Mouse (Mus musculus): Measurements from ENCODE around the gene Pdgfra. TPM values are rescaled to one million over a fixed set of nuclear protein-coding genes. Genes with fewer than 3 reads are reported as not detected.
A peak's percentile ranks its signal among the peaks of the same experiment; 100 is the strongest.

The Pdgfra gene
- polyA plus RNA-seq, 1 experiment from 2014 or later: 18.2 TPM

DNA sequence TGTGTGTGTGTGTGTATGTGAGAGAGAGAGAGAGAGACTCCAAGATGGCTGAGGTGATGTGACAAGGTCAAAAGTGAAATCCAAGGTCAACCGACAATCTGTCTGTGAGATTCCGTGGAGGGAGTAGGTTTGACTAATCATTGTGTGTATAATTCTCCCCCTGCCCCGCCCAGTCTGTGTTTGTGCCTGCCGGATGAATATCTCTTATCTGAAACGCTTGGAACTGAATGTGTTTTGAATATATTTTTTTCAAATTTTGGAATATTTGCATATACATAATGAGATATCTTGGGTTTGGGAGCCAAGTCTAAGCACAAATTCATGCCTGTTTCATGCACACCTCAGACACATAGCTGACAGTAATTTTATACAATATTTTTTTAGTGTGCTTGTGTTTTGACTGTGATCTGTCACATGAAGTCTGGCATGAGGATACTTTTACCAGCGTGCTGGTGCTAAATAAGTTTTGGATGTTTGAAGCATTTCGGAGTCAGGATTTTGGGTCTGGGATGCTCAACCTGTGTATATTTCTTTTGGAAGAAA is 32.7 kb downstream of the Pdgfra start:
- Histone ChIP-seq H3K9me3 (ENCODE audit: control insufficient read depth, low read length) (no peaks in the 10 kb centered on the region), H3K9ac (ENCODE audit: low read length) (no peak overlapping the region), H3K27me3 (ENCODE audit: control insufficient read depth, insufficient read depth, low read length) (no peaks in the 10 kb centered on the region), H3K4me1 (ENCODE audit: control insufficient read depth, insufficient read depth, low read length) (no peaks in the 10 kb centered on the region), H3K27ac (ENCODE audit: low read depth, low read length) (no peak overlapping the region), H3K4me2 (no peak overlapping the region), H3K4me3 (ENCODE audit: low read depth, low read length) (no peak overlapping the region), H3K36me3 (ENCODE audit: control insufficient read depth, insufficient read depth, low read length) (no peaks in the 10 kb centered on the region)
- whole genome bisulfite sequencing: 92% methylated on average over 7 of the region's 7 CpGs
- DNase-seq (ENCODE audit: low spot score, missing footprints) (no peak), ATAC-seq (ENCODE audit: low FRiP score) (no peak)

DNA sequence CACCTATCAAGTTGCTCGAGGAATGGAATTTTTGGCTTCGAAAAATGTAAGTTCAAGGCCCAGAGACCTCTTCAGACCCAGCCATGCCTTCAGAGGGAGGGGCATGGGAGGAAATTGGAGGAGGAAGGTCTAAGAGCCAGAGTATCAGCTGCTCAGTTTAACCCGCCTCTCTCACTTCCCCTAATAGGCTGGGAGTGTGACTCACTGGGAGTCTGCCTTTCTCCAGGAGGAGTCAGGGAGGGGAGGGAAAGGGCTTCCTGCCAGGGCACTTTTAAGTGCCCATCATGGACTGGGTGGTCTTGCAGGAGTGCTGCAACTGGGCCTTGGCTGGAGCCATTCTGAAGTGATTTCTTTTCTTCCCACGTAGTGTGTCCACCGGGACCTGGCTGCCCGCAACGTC is 33.5 kb downstream of the Pdgfra start:
- no peaks in the 10 kb centered on the region for H3K36me3 ChIP-seq (ENCODE audit: control insufficient read depth, insufficient read depth, low read length)
- H3K27me3 ChIP-seq (ENCODE audit: control insufficient read depth, insufficient read depth, low read length): no peaks in the 10 kb centered on the region
- H3K9me3 ChIP-seq (ENCODE audit: control insufficient read depth, low read length): no peaks in the 10 kb centered on the region
- no peak overlapping the region for H3K4me2 ChIP-seq
- H3K9ac ChIP-seq (ENCODE audit: low read length): no peak overlapping the region
- DNase-seq (ENCODE audit: low spot score, missing footprints) (no peak), ATAC-seq (ENCODE audit: low FRiP score) (no peak)
- H3K4me1 ChIP-seq (ENCODE audit: control insufficient read depth, insufficient read depth, low read length): no peaks in the 10 kb centered on the region
- WGBS: 87% methylated on average over 7 of the region's 7 CpGs
- no peak overlapping the region for H3K27ac ChIP-seq (ENCODE audit: low read depth, low read length)
- H3K4me3 ChIP-seq (ENCODE audit: low read depth, low read length): no peak overlapping the region

GRCm38 (mm10) chr5:75189319-75189987 is 37.4 kb downstream of the Pdgfra start:
- Histone ChIP-seq H3K9me3 (ENCODE audit: control insufficient read depth, low read length) (no peaks in the 10 kb centered on the region), H3K27me3 (ENCODE audit: control insufficient read depth, insufficient read depth, low read length) (no peaks in the 10 kb centered on the region), H3K4me1 (ENCODE audit: control insufficient read depth, insufficient read depth, low read length) (no peaks in the 10 kb centered on the region), H3K4me3 (ENCODE audit: low read depth, low read length) (no peak overlapping the region), H3K4me2 (no peak overlapping the region), H3K36me3 (ENCODE audit: control insufficient read depth, insufficient read depth, low read length) (no peaks in the 10 kb centered on the region), H3K9ac (ENCODE audit: low read length) (no peak overlapping the region), H3K27ac (ENCODE audit: low read depth, low read length) (no peak overlapping the region)
- ATAC-seq (ENCODE audit: low FRiP score) (0 out of 2 replicates have a peak, but pooled peaks have one; percentile 22), DNase-seq (ENCODE audit: low spot score, missing footprints) (no peak)
- 76% methylated on average over 15 of the region's 15 CpGs for WGBS

DNA sequence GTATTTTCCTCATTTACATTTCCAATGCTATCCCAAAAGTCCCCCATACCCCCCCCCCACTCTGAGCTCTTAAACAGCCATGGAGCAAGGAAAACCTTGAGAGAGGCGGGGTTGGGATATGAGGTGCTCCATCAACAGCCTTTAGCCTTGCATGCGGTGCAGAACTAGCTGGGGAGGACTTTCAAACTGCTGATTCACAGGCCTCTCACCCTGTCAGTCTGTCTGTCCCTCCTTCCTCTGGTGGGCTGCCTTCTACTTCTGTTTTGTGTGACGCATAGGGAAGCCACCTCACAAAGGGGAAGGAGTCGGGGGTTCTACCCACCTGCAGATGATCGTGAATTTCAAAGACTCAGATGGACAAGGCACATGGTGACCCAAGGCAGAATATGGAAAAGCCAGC is 41.0 kb downstream of the Pdgfra start:
- Histone ChIP-seq H3K27ac (ENCODE audit: low read depth, low read length) (no peak overlapping the region), H3K36me3 (ENCODE audit: control insufficient read depth, insufficient read depth, low read length) (no peaks in the 10 kb centered on the region), H3K9me3 (ENCODE audit: control insufficient read depth, low read length) (no peaks in the 10 kb centered on the region), H3K9ac (ENCODE audit: low read length) (no peak overlapping the region), H3K4me3 (ENCODE audit: low read depth, low read length) (no peak overlapping the region), H3K4me1 (ENCODE audit: control insufficient read depth, insufficient read depth, low read length) (no peaks in the 10 kb centered on the region), H3K4me2 (no peak overlapping the region), H3K27me3 (ENCODE audit: control insufficient read depth, insufficient read depth, low read length) (no peaks in the 10 kb centered on the region)
- no peak for DNase-seq (ENCODE audit: low spot score, missing footprints)
- no peak for ATAC-seq (ENCODE audit: low FRiP score)
- 97% methylated on average over 5 of the region's 5 CpGs for WGBS

GRCm38 (mm10) chr5:75198413-75198812 is 46.3 kb downstream of the Pdgfra start:
- Histone ChIP-seq H3K27me3 (ENCODE audit: control insufficient read depth, insufficient read depth, low read length) (no peaks in the 10 kb centered on the region), H3K4me2 (no peak overlapping the region), H3K4me1 (ENCODE audit: control insufficient read depth, insufficient read depth, low read length) (no peaks in the 10 kb centered on the region), H3K9me3 (ENCODE audit: control insufficient read depth, low read length) (no peaks in the 10 kb centered on the region), H3K27ac (ENCODE audit: low read depth, low read length) (no peak overlapping the region), H3K4me3 (ENCODE audit: low read depth, low read length) (no peak overlapping the region), H3K36me3 (ENCODE audit: control insufficient read depth, insufficient read depth, low read length) (no peaks in the 10 kb centered on the region), H3K9ac (ENCODE audit: low read length) (no peak overlapping the region)
- DNase-seq (ENCODE audit: low spot score, missing footprints) (no peak), ATAC-seq (ENCODE audit: low FRiP score) (no peak)
- WGBS: 90% methylated on average over 8 of the region's 8 CpGs

DNA sequence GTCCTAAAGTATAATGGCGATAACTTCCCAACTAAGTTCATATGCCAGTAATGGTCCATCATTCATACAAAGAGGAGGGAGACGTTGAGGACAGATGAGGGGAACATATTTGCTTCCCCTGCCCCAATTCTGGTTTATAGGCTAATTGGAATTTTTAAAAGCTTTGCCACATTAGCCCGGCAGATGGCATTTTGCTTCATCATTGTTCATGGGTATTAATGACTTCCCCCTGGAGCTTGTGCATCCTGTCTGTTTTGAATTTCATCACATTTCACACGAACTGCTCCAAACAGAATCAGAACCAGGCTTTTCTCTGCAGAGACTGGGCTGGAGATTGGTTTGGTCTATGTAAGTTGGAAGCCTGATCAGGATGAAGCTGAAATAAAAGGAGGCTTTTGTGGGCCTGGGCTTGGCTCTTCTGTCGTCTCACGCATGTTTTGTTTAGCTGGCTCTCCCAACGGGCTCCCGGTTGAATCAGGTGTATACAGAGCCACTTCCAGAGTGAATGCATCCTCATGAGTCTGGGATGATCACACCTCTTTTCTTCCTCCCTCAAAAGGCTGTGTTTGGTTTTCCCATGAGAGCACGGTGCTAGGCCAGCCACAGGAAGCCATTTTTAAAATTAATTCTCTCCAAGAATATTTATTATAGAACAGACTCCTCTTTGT is 47.7 kb downstream of the Pdgfra start:
- WGBS: 84% methylated on average over 9 of the region's 9 CpGs
- Histone ChIP-seq H3K4me1 (ENCODE audit: control insufficient read depth, insufficient read depth, low read length) (no peaks in the 10 kb centered on the region), H3K27ac (ENCODE audit: low read depth, low read length) (no peak overlapping the region), H3K4me3 (ENCODE audit: low read depth, low read length) (no peak overlapping the region), H3K9ac (ENCODE audit: low read length) (no peak overlapping the region), H3K36me3 (ENCODE audit: control insufficient read depth, insufficient read depth, low read length) (no peaks in the 10 kb centered on the region), H3K27me3 (ENCODE audit: control insufficient read depth, insufficient read depth, low read length) (no peaks in the 10 kb centered on the region), H3K9me3 (ENCODE audit: control insufficient read depth, low read length) (no peaks in the 10 kb centered on the region), H3K4me2 (no peak overlapping the region)
- ATAC-seq (ENCODE audit: low FRiP score): no peak
- no peak for DNase-seq (ENCODE audit: low spot score, missing footprints)

- 95% methylated on average over 10 of the region's 10 CpGs for WGBS
- H3K9ac ChIP-seq (ENCODE audit: low read length): no peak overlapping the region
- H3K36me3 ChIP-seq (ENCODE audit: control insufficient read depth, insufficient read depth, low read length): no peaks in the 10 kb centered on the region
- H3K9me3 ChIP-seq (ENCODE audit: control insufficient read depth, low read length): no peaks in the 10 kb centered on the region
- H3K4me1 ChIP-seq (ENCODE audit: control insufficient read depth, insufficient read depth, low read length): no peaks in the 10 kb centered on the region
- H3K4me3 ChIP-seq (ENCODE audit: low read depth, low read length): no peak overlapping the region
- DNase-seq (ENCODE audit: low spot score, missing footprints): no peak
- no peaks in the 10 kb centered on the region for H3K27me3 ChIP-seq (ENCODE audit: control insufficient read depth, insufficient read depth, low read length)
- H3K4me2 ChIP-seq: no peak overlapping the region
- H3K27ac ChIP-seq (ENCODE audit: low read depth, low read length): no peak overlapping the region
- no peak for ATAC-seq (ENCODE audit: low FRiP score)
Measured at GRCm38 (mm10) chr5:75200366-75200724, 48.3 kb downstream of the Pdgfra start.

- ATAC-seq (ENCODE audit: low FRiP score) (no peak), DNase-seq (ENCODE audit: low spot score, missing footprints) (no peak)
- Histone ChIP-seq H3K4me1 (ENCODE audit: control insufficient read depth, insufficient read depth, low read length) (no peaks in the 10 kb centered on the region), H3K4me2 (no peak overlapping the region), H3K4me3 (ENCODE audit: low read depth, low read length) (no peak overlapping the region), H3K9me3 (ENCODE audit: control insufficient read depth, low read length) (no peaks in the 10 kb centered on the region), H3K27ac (ENCODE audit: low read depth, low read length) (no peak overlapping the region), H3K36me3 (ENCODE audit: control insufficient read depth, insufficient read depth, low read length) (no peaks in the 10 kb centered on the region), H3K9ac (ENCODE audit: low read length) (no peak overlapping the region), H3K27me3 (ENCODE audit: control insufficient read depth, insufficient read depth, low read length) (no peaks in the 10 kb centered on the region)
- 84% methylated on average over 3 of the region's 3 CpGs for WGBS
Measured at GRCm38 (mm10) chr5:75207905-75208304, 55.8 kb downstream of the Pdgfra start.

DNA sequence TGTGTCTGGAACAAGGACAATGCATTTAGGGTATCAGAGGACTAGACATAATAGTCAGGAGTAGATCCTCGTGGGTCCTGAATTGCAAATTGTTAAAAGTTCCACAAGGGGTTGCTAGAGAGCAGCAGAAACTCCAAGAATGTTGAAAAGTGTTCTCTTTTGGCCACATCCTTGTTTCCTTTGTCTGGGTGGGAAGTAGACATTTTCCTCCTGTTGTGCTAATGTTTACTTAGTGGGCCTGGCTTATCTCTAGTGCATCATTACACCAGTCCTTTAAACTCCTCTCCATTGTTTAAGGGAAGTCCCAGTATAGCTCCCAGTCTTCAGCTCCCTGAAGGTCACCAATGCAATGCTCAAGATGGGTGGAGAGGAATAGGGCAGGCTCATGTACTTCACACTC is 57.9 kb downstream of the Pdgfra start:
- H3K9me3 ChIP-seq (ENCODE audit: control insufficient read depth, low read length): no peaks in the 10 kb centered on the region
- 16% methylated on average over 1 of the region's 1 CpGs for WGBS
- H3K36me3 ChIP-seq (ENCODE audit: control insufficient read depth, insufficient read depth, low read length): no peaks in the 10 kb centered on the region
- no peak for ATAC-seq (ENCODE audit: low FRiP score)
- no peak overlapping the region for H3K9ac ChIP-seq (ENCODE audit: low read length)
- H3K27ac ChIP-seq (ENCODE audit: low read depth, low read length): no peak overlapping the region
- no peaks in the 10 kb centered on the region for H3K27me3 ChIP-seq (ENCODE audit: control insufficient read depth, insufficient read depth, low read length)
- H3K4me1 ChIP-seq (ENCODE audit: control insufficient read depth, insufficient read depth, low read length): no peaks in the 10 kb centered on the region
- H3K4me2 ChIP-seq: no peak overlapping the region
- DNase-seq (ENCODE audit: low spot score, missing footprints): no peak
- H3K4me3 ChIP-seq (ENCODE audit: low read depth, low read length): no peak overlapping the region

Measured in midbrain, embryonic 11.5 days (tissue).